8 mouse cellular contexts compared by ENCODE assay signal in genomic region chr3:38888111-38888510, GRCm38 (mm10). TPM values are rescaled to one million over a fixed set of nuclear protein-coding genes. Genes with fewer than 3 reads are reported as not detected.
DNase-seq lines count a peak whose midpoint lies in the region; ATAC-seq and TF ChIP-seq lines count a peak whose summit lies in the region.

No protein-coding gene starts in this region.

- WGBS in forebrain, postnatal 0 days: 11% methylated on average over 24 of the region's 24 CpGs
- whole genome bisulfite sequencing in lung, embryonic 14.5 days: 13% methylated on average over 24 of the region's 24 CpGs

- peak; percentile 65 for DNase-seq in Muller cell, postnatal 12 days (ENCODE audit: inconsistent ontology term)
- peak; percentile 49 to 66 for DNase-seq in cerebellum, adult 18-20 months
- DNase-seq in forebrain, postnatal 0 days: peak; percentile 78
- peak; percentile 74 to 84 for DNase-seq in heart, postnatal 36 days
- DNase-seq in layer of hippocampus, adult 8-10 months (ENCODE audit: low spot score in 2 of 2): peak; percentile 78 to 88
- peak; percentile 76 for DNase-seq in lung, embryonic 14.5 days
- DNase-seq in retina, embryonic 14.5 days (ENCODE audit: low spot score): peak; percentile 84
- DNase-seq in T-cell, adult 2 months (ENCODE audit: low spot score): no peak

- H3K4me1 ChIP-seq in forebrain, postnatal 0 days (ENCODE audit: insufficient read depth): peaks cover 10% of the 10 kb centered on the region; the same call in 1 of the 2 replicates
- peaks cover 17% of the 10 kb centered on the region for H3K4me1 ChIP-seq in lung, embryonic 14.5 days (ENCODE audit: insufficient read depth)

- peak; percentile 75 for TF ChIP-seq CTCF in forebrain, postnatal 0 days (IDR thresholded peaks at IDR 0.05; ENCODE audit: low read depth)
- peak; percentile 72 for TF ChIP-seq CTCF in lung, embryonic 14.5 days (IDR thresholded peaks at IDR 0.05; ENCODE audit: low read depth)

- intact Hi-C loops in heart, postnatal 36 days (cut with DNase I): no loop called here

- H3K9me3 ChIP-seq in forebrain, postnatal 0 days (ENCODE audit: low read length): no peaks in the 10 kb centered on the region
- H3K9me3 ChIP-seq in lung, embryonic 14.5 days (ENCODE audit: low read depth, low read length): no peaks in the 10 kb centered on the region

- ATAC-seq in forebrain, postnatal 0 days: no peak
- no peak for ATAC-seq in lung, embryonic 14.5 days (ENCODE audit: insufficient read depth)

- H3K27me3 ChIP-seq in forebrain, postnatal 0 days (ENCODE audit: insufficient read depth, low read length): no peaks in the 10 kb centered on the region
- no peaks in the 10 kb centered on the region; the same call in 1 of the 2 replicates for H3K27me3 ChIP-seq in lung, embryonic 14.5 days (ENCODE audit: insufficient read depth, low read length)

- H3K36me3 ChIP-seq in forebrain, postnatal 0 days (ENCODE audit: insufficient read depth): peaks cover 8% of the 10 kb centered on the region; the same call in 1 of the 2 replicates
- peaks cover 28% of the 10 kb centered on the region for H3K36me3 ChIP-seq in lung, embryonic 14.5 days (ENCODE audit: insufficient read depth)

- H3K9ac ChIP-seq in forebrain, postnatal 0 days: peak overlapping the region; percentile 71
- H3K9ac ChIP-seq in lung, embryonic 14.5 days: peak overlapping the region; percentile 68; the same call in 1 of the 2 replicates

- peak overlapping the region; percentile 78 for H3K4me3 ChIP-seq in forebrain, postnatal 0 days (ENCODE audit: low read depth, low read length)
- H3K4me3 ChIP-seq in lung, embryonic 14.5 days (ENCODE audit: low read depth, low read length): peak overlapping the region; percentile 79

- H3K4me2 ChIP-seq in forebrain, postnatal 0 days (ENCODE audit: low read depth): peak overlapping the region; percentile 96
- peak overlapping the region; percentile 96 for H3K4me2 ChIP-seq in lung, embryonic 14.5 days

- peak overlapping the region; percentile 88 for H3K27ac ChIP-seq in forebrain, postnatal 0 days (ENCODE audit: low read depth, low read length)
- no peak overlapping the region for H3K27ac ChIP-seq in lung, embryonic 14.5 days (ENCODE audit: low read depth)

RNA-seq across cellular contexts. Expression of gene Fat4, which starts 1.4 kb away (rescaled TPM):
- 49.6 and 62.6 TPM in 2 replicates for total RNA-seq in forebrain, postnatal 0 days (2014; rRNA removed)
- 3.2 and 4.3 TPM in 2 replicates for polyA plus RNA-seq in forebrain, postnatal 0 days (2015; fragmentation: Nextera tagmentation; extraction: Ambion mirVana)
- total RNA-seq in heart, postnatal 36 days (2021): 1 to 10 TPM; 6.3 to 7.0 TPM
- 10 to 100 TPM; 23.2 to 30.8 (median 25.9) TPM for total RNA-seq in layer of hippocampus, adult 8-10 months (2022)
- polyA plus RNA-seq in lung, embryonic 14.5 days (2014; fragmentation: Nextera tagmentation; extraction: Ambion mirVana): 9.3 and 9.7 TPM in 2 replicates
